Mouse (Mus musculus) neural tube, embryonic 12.5 days (tissue): ENCODE data around the gene Tomt. TPM values are rescaled to one million over a fixed set of nuclear protein-coding genes. Genes with fewer than 3 reads are reported as not detected.

Source experiments
- ATAC-seq: fragments of 200-750 bp; cut with Nextera tagmentation; 2 replicates; pipeline ENCODE4 v1.8.0; 2017; ENCODE audit warnings: low read depth, mild to moderate bottlenecking, moderate TSS enrichment, moderate library complexity; ENCODE audit not compliant: low FRiP score
- H3K27ac ChIP-seq: fragments of 300-500 bp; sonication (generic); 2 replicates; pipeline ENCODE4 v1.5.1; 2016
- H3K27me3 ChIP-seq: fragments of 300-500 bp; sonication (generic); replicated peaks from 2 replicates; pipeline ENCODE4 v1.6.1; 2016; ENCODE audit warnings: mild to moderate bottlenecking
- H3K36me3 ChIP-seq: fragments of 300-500 bp; sonication (generic); 2 replicates; pipeline ENCODE4 v1.6.1; 2016; ENCODE audit warnings: mild to moderate bottlenecking
- H3K4me1 ChIP-seq: fragments of 300-500 bp; sonication (generic); 2 replicates; pipeline ENCODE4 v1.6.1; 2016
- H3K4me2 ChIP-seq: fragments of 300-500 bp; sonication (generic); replicated peaks from 2 replicates; pipeline ENCODE4 v1.6.1; 2016; ENCODE audit warnings: mild to moderate bottlenecking
- H3K4me3 ChIP-seq: fragments of 300-500 bp; sonication (generic); 2 replicates; pipeline ENCODE4 v1.5.1; 2016
- H3K9ac ChIP-seq: fragments of 300-500 bp; sonication (generic); 2 replicates; pipeline ENCODE4 v1.6.1; 2016; ENCODE audit warnings: mild to moderate bottlenecking
- H3K9me3 ChIP-seq: fragments of 300-500 bp; sonication (generic); 2 replicates; pipeline ENCODE4 v1.6.1; 2016; ENCODE audit warnings: mild to moderate bottlenecking
- WGBS: fragments of 180-500 bp; shearing (Covaris S2); methylation state at CpG from one replicate; pipeline ENCODE4 v1.1.7; 2016; 5-methylcytosine and 5-hydroxymethylcytosine counted together
- polyA plus RNA-seq: library from polyadenylated mRNA; unstranded; fragments of >200 nt; fragmentation: Nextera tagmentation; extraction: Ambion mirVana; gene quantifications from 2 replicates; pipeline ENCODE4 v1.2.1, GENCODE M21; 2016

The Tomt gene
- polyA plus RNA-seq, 1 experiment from 2014 or later = 0.56 TPM

DNA sequence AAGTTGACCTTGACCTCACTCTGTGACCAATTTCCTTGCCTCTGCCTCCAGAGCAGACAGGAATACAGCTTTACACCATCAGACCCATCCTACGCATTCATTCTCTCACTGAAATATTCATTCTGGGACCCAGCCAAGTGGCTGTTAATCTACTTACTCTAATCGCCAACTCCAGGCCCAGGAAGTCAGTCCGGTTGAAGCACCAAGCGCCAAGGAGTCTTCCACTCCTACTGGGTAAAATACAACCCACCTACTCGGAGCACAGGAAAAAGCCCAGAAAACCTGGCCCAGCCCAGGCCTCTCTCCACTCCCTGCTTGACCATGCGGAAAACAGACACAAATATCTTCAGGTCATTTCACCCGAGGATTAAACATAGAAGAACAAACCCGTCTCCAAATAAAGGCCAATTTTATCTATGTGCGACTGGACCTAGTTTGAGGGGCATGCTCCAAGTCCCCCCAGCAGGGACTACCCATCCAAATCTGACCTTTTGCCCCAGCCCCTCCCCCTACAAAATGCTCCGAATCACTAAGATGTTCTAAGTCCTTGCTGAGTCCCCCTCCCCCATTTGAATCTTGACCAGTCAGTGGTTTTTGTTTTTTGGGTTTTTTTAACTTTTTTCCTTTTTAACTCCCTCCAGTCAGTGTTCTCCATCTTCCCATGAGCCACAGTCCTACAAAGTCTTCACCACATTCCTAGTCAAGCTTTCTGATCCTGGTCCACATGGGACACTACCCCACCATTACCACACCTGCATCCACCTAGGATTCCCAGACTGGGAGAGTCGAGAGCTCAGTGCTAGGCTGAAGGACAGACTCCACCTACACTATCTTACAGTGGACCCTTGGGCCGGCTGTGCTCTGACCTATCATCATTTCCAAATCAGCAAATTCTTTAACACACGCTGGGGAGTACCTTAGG, 37.7 kb downstream of the Tomt start:
- 69% methylated on average over 13 of the region's 13 CpGs for WGBS
- no peak overlapping the region for H3K4me3 ChIP-seq
- no peaks in the 10 kb centered on the region for H3K36me3 ChIP-seq
- H3K27ac ChIP-seq = no peak overlapping the region
- H3K9me3 ChIP-seq = no peaks in the 10 kb centered on the region
- no peak for ATAC-seq
- no peak overlapping the region for H3K4me2 ChIP-seq
- no peaks in the 10 kb centered on the region for H3K4me1 ChIP-seq
- no peaks in the 10 kb centered on the region for H3K27me3 ChIP-seq
- H3K9ac ChIP-seq = no peak overlapping the region

DNA sequence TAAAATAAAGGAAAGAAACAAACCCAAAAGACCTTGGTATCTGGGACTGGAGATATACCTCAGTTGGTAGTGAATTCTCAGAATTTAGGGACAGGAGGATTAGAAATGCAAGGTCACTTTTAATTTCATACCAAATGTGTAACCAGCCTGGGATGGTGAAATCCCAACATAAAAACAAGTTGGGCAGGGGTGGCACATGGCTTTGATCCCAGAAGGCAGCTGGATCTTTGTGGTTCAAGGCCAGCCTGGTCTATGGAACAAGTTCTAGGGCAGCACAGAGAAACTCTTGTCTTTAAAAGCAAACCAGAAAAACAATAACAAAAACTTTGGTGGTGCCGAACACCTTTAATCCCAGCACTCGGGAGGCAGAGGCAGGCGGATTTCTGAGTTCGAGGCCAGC, 38.7 kb downstream of the Tomt start:
- no peak overlapping the region for H3K27ac ChIP-seq
- no peak for ATAC-seq
- no peak overlapping the region for H3K9ac ChIP-seq
- H3K4me2 ChIP-seq = no peak overlapping the region
- no peaks in the 10 kb centered on the region for H3K4me1 ChIP-seq
- H3K9me3 ChIP-seq = no peaks in the 10 kb centered on the region
- 95% methylated on average over 4 of the region's 4 CpGs for WGBS
- no peaks in the 10 kb centered on the region for H3K27me3 ChIP-seq
- H3K4me3 ChIP-seq = no peak overlapping the region
- H3K36me3 ChIP-seq = no peaks in the 10 kb centered on the region

DNA sequence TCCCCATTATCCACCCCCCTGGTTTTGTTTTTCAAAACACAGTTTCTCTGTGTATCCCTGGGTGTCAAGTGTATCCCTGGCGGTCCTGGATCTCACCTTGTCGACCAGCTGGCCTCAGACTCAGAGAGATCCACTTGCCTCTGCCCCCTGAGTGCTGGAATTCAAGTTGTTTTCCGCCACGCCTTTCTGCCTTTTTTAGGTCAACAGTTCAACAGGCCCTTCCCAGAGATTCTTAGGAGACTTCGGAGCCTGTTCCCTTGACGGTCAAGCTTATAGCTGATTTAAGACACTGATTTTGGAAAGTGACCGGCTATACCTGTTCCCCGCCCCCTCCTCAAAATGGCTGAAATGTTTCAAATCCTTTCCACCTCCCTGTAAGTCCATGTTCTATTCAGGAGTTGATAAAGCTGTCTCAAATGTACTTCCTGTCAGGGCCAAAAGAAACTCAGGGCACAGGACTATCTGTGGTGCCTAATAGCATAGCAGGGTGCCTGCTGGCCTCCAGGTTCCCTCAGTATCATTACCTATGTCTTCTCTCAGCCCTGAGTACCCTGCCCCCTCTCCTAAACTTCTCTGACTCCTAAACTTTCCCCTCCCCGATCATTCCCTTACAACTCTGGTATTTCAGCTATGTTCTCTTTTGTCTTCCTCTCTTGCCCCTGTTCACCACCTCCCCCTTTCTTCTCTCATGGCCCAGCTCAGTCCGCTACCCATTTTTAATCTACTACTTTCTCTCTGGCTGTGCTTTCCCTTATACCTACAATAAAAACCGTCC, 39.5 kb downstream of the Tomt start:
- no peak for ATAC-seq
- no peaks in the 10 kb centered on the region for H3K27me3 ChIP-seq
- H3K27ac ChIP-seq = no peak overlapping the region
- no peak overlapping the region for H3K9ac ChIP-seq
- 84% methylated on average over 11 of the region's 11 CpGs for WGBS
- no peaks in the 10 kb centered on the region for H3K9me3 ChIP-seq
- no peaks in the 10 kb centered on the region for H3K4me1 ChIP-seq
- no peaks in the 10 kb centered on the region for H3K36me3 ChIP-seq
- no peak overlapping the region for H3K4me2 ChIP-seq
- H3K4me3 ChIP-seq = no peak overlapping the region

DNA sequence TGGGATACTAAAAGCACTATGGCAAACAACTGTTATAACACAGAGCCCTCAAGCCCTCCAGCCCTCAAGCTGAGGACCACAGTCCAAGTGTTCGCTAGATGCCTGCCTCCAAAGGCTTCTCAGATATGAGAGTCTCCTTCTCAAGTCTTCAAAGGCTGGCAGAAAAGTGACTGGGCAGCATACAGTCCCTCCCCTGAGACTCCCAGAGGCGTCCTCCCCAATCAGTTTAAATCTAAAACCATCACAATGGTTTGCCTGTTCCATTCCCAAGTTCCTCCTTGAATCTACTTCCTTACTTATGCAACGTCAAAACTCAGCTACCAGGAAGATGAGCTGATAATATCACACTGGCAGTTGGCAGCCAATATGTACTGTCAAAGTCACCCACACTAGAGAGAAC, 42.7 kb downstream of the Tomt start, which contains the start of gene Anapc15:
TSS of gene Anapc15 (plus strand) at position 301 of the 400 bp plus-strand sequence.
- Histone ChIP-seq H3K4me1 (no peaks in the 10 kb centered on the region), H3K9ac (no peak within 1 kb of the TSS), H3K27me3 (no peaks in the 10 kb centered on the region), H3K36me3 (no peaks in the 10 kb centered on the region), H3K4me3 (no peak within 1 kb of the TSS), H3K9me3 (no peaks in the 10 kb centered on the region), H3K4me2 (no peak within 1 kb of the TSS), H3K27ac (no peak within 1 kb of the TSS)
- WGBS = 84% methylated on average over 3 of the region's 3 CpGs
- ATAC-seq = no peak

DNA sequence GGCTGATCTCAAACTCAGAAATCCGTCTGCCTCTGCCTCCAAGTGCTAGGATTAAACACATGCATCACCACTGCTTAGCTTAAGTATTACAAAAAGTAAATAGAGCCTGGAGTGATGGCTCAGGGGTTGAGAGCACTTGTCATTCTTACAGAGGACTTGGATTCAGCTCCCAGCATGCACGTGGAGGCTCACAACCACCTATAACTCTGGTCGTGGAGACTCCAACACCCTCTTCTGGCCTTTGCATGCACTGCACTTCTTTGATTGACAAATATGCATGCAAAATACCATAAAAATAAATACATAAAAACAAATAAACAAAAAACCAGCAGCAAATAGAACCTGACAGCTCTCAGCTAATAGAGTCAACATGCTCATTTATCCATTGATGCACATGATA, 43.9 kb downstream of the Tomt start:
- Histone ChIP-seq H3K36me3 (no peaks in the 10 kb centered on the region), H3K9ac (no peak overlapping the region), H3K9me3 (no peaks in the 10 kb centered on the region), H3K4me2 (no peak overlapping the region), H3K27ac (no peak overlapping the region), H3K27me3 (no peaks in the 10 kb centered on the region), H3K4me3 (no peak overlapping the region), H3K4me1 (no peaks in the 10 kb centered on the region)
- 75% methylated on average over 3 of the region's 3 CpGs for WGBS
- no peak for ATAC-seq

DNA sequence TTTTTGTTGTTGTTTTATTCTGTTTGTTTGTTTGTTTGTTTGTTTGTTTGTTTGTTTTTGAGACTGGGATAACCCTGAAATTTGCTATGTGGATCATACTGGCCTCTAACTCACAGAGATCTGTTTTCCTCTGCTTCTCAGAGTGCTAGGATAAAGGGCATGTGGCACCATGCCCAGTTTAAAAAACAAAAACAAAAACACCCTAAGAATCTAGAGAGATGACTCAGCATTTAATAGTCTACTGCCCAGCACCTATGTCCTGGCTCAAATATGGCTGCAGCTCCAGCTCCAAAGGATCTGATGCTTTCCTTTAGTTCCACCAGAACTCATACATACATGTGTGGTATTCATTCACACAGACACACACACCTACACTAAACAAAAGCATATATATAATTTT, 45.2 kb downstream of the Tomt start:
- Histone ChIP-seq H3K9ac (no peak overlapping the region), H3K27me3 (no peaks in the 10 kb centered on the region), H3K27ac (no peak overlapping the region), H3K4me3 (no peak overlapping the region), H3K36me3 (no peaks in the 10 kb centered on the region), H3K9me3 (no peaks in the 10 kb centered on the region), H3K4me1 (no peaks in the 10 kb centered on the region), H3K4me2 (no peak overlapping the region)
- ATAC-seq = no peak

DNA sequence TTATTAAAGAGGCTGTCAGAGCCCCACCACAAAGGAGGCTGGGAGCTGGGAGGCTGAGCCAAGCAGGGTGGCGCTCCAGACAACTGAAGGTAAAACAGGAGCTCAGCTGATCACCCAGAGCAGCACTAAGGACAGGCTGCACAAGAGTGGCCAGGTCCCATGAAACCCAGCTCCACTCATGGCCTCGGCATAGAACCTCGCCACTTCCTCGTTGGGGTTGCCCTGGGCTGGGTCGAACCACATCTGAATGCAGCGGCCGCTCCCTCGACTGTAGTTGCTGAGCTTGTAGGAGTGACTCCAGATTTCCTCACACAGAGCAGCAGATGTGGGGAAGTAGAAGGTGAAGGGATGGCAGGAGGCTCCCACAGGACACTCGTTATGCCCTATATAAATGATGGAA, 47.8 kb downstream of the Tomt start:
- Histone ChIP-seq H3K27me3 (no peaks in the 10 kb centered on the region), H3K36me3 (no peaks in the 10 kb centered on the region), H3K9me3 (no peaks in the 10 kb centered on the region), H3K9ac (no peak overlapping the region), H3K4me1 (no peaks in the 10 kb centered on the region), H3K4me2 (no peak overlapping the region), H3K4me3 (no peak overlapping the region), H3K27ac (no peak overlapping the region)
- 87% methylated on average over 9 of the region's 9 CpGs for WGBS
- ATAC-seq = no peak

DNA sequence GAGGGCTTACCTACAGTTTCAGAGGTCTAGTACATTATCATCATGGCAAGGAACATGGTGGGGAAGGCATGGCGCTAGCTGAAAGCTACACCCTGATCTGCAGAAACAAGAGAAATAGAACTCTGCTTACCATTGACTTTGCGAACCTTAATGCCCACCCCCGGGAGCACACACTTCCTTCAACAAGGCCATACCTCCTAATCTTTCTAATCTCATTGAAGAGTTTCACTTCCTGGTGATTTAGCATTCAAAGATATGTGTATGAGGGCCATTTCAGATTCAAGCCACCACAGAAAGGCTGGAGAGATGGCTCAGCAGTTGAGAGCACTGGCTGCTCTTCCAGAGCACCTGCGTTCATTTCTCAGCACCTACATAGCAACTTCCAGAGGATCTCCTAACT, 49.1 kb downstream of the Tomt start, which contains the start of gene Folr2:
TSS of gene Folr2 (minus strand) at position 101 of the 400 bp plus-strand sequence.
- H3K27me3 ChIP-seq = no peaks in the 10 kb centered on the region
- no peaks in the 10 kb centered on the region for H3K4me1 ChIP-seq
- H3K4me2 ChIP-seq = no peak within 1 kb of the TSS
- H3K9ac ChIP-seq = no peak within 1 kb of the TSS
- no peaks in the 10 kb centered on the region for H3K36me3 ChIP-seq
- no peak within 1 kb of the TSS for H3K27ac ChIP-seq
- H3K9me3 ChIP-seq = no peaks in the 10 kb centered on the region
- ATAC-seq = no peak
- WGBS = 91% methylated on average over 4 of the region's 4 CpGs
- H3K4me3 ChIP-seq = no peak within 1 kb of the TSS

DNA sequence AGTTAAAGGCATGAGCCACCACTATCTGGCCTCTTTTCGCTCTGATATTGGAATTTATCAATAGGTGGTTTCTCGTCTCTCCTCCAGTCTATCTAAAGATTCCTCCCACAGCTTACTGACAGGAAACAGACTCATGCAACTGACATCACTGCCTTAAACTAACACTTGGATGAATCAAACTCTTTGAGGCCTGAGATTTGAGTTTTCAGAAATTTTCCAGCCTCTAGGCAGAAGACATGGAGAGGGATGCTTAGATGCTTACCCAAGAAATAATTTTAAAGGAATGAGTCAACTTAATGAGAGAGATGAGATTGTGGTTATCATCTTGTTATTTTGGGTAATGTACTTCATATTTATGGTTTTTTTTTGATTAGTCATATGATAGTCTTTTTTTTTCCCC, 52.3 kb downstream of the Tomt start:
- H3K27ac ChIP-seq = no peak overlapping the region
- no peaks in the 10 kb centered on the region for H3K9me3 ChIP-seq
- no peak overlapping the region for H3K4me3 ChIP-seq
- no peak overlapping the region for H3K9ac ChIP-seq
- H3K4me1 ChIP-seq = no peaks in the 10 kb centered on the region
- WGBS = 90% methylated on average over 2 of the region's 2 CpGs
- no peaks in the 10 kb centered on the region for H3K27me3 ChIP-seq
- H3K4me2 ChIP-seq = no peak overlapping the region
- no peaks in the 10 kb centered on the region for H3K36me3 ChIP-seq
- ATAC-seq = no peak

DNA sequence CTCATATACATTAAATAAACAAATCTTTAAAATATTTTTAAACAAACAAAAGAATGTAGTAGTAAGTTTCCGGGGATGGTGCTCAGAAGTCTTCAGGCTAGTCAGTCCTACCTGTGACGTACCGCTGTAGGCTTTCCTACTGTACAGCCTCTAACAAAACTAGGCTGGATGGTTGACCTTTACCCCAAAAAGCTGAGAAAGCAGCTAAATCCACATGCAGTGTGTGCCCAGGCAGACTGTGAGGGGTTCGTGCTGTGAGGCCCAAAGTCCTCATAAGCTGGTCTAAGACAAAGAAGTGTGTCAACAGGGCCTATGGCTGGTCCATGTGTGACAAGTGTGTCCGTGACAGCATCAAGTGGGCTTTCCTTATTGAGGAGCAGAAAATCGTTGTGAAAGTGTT, 53.3 kb downstream of the Tomt start:
- Histone ChIP-seq H3K9me3 (no peaks in the 10 kb centered on the region), H3K4me3 (no peak overlapping the region), H3K27me3 (no peaks in the 10 kb centered on the region), H3K27ac (no peak overlapping the region), H3K36me3 (no peaks in the 10 kb centered on the region), H3K4me1 (no peaks in the 10 kb centered on the region), H3K4me2 (no peak overlapping the region), H3K9ac (no peak overlapping the region)
- WGBS = 87% methylated on average over 6 of the region's 6 CpGs
- no peak for ATAC-seq

DNA sequence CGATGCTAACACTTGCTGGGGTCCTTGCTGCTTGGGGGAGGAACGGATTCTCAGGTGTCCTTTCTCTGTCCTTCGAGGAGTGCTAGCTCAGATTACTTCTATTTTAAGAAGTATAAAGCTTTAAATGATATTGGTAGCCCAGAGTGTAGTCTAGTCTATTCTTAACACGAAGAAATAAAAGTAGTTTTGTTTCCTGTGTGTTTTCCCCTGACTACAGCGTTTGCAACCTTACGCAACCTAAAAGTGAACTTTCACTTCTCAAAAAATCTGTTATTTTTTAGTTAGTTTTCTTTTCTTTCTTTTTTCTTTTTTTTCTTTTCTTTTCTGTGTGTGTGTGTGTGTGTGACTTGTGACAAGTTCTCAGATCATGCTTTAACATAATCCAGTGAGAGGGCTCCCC, 54.5 kb downstream of the Tomt start:
- H3K4me1 ChIP-seq = no peaks in the 10 kb centered on the region
- H3K4me2 ChIP-seq = no peak overlapping the region
- H3K9ac ChIP-seq = no peak overlapping the region
- H3K9me3 ChIP-seq = no peaks in the 10 kb centered on the region
- no peak overlapping the region for H3K27ac ChIP-seq
- H3K27me3 ChIP-seq = no peaks in the 10 kb centered on the region
- no peak for ATAC-seq
- no peak overlapping the region for H3K4me3 ChIP-seq
- no peaks in the 10 kb centered on the region for H3K36me3 ChIP-seq
- 85% methylated on average over 6 of the region's 6 CpGs for WGBS
